8 mouse cellular contexts compared by ENCODE assay signal in genomic region chr6:113881561-113882243, GRCm38 (mm10).
DNase-seq lines count a peak whose midpoint lies in the region; ATAC-seq lines count a peak whose summit lies in the region.

No protein-coding gene starts in this region.

- peak; percentile 10 to 35 for DNase-seq in heart, postnatal 36 days
- no peak for DNase-seq in heart, adult 11 months
- peak; percentile 13 for DNase-seq in urinary bladder, postnatal 14 days (ENCODE audit: low spot score)
- no peak for DNase-seq in urinary bladder, postnatal 4 days (ENCODE audit: low spot score in 2 of 2)
- DNase-seq in hindlimb bud, embryonic 11.5 days (ENCODE audit: extremely low spot score, low read depth, low spot score), result peak; percentile 24
- no peak for DNase-seq in cerebellum, adult 9-11 months

- intact Hi-C loops in heart, postnatal 36 days (cut with DNase I), result no loop called here

- no peak for ATAC-seq in CD4-positive, CD25-positive, alpha-beta regulatory T cell, adult 4 months
- ATAC-seq in megakaryocyte, adult 5-6 weeks (ENCODE audit: poor library complexity, severe bottlenecking), result no peak

Comparison
In these comparisons a context has a peak if more than half of its experiments do, and no peak if none do; other contexts are left out.
1. DNase-seq: peak in heart, postnatal 36 days (2 of 2), urinary bladder, postnatal 14 days (single experiment) and hindlimb bud, embryonic 11.5 days (single experiment); none in heart, adult 11 months (single experiment), urinary bladder, postnatal 4 days (0 of 2) and cerebellum, adult 9-11 months (single experiment).